Mouse (Mus musculus) C2C12 (cell line): ENCODE results near the gene Vti1a. TPM values are rescaled to one million over a fixed set of nuclear protein-coding genes. Genes with fewer than 3 reads are reported as not detected.

Experiments
- H3K27me3 ChIP-seq: one replicate; pipeline ENCODE4 v1.6.1; 2011; ENCODE audit not compliant: control insufficient read depth, insufficient read depth, insufficient read length
- H3K36me3 ChIP-seq: one replicate; pipeline ENCODE4 v1.6.1; 2011; ENCODE audit not compliant: control insufficient read depth, insufficient read depth
- H3K4me3 ChIP-seq: one replicate; pipeline ENCODE4 v1.5.1; 2011; ENCODE audit warnings: mild to moderate bottlenecking, control low read depth; ENCODE audit not compliant: poor library complexity, insufficient read depth, severe bottlenecking
- H3K79me2 ChIP-seq: one replicate; pipeline ENCODE4 v1.6.1; 2011; ENCODE audit not compliant: control insufficient read depth, insufficient read depth
- H3K79me3 ChIP-seq: one replicate; pipeline ENCODE4 v1.6.1; 2011; ENCODE audit warnings: low read depth, control low read depth
- H3ac ChIP-seq: one replicate; pipeline ENCODE3; 2011; ENCODE audit warnings: low read depth; ENCODE audit not compliant: control insufficient read depth, insufficient read length
- CEBPB ChIP-seq: IDR thresholded peaks from one replicate; pipeline ENCODE4 v1.6.1; 2011; ENCODE audit warnings: low read depth, mild to moderate bottlenecking, control low read depth, moderate library complexity
- CTCF ChIP-seq: IDR thresholded peaks from one replicate; pipeline ENCODE4 v1.5.1; 2011; ENCODE audit not compliant: control insufficient read depth, insufficient read depth, insufficient read length
- FOSL1 ChIP-seq: IDR thresholded peaks from one replicate; pipeline ENCODE4 v1.8.0; 2011; ENCODE audit warnings: mild to moderate bottlenecking, low read length; ENCODE audit not compliant: poor library complexity, insufficient read depth, severe bottlenecking
- MAX ChIP-seq: IDR thresholded peaks from one replicate; pipeline ENCODE4 v1.6.1; 2011; ENCODE audit warnings: mild to moderate bottlenecking, control low read depth
- MYOD1 ChIP-seq: IDR thresholded peaks from one replicate; pipeline ENCODE4 v1.6.1; 2011; ENCODE audit warnings: low read depth; ENCODE audit not compliant: control insufficient read depth, insufficient read length
- MYOG ChIP-seq: IDR thresholded peaks from one replicate; pipeline ENCODE4 v1.6.1; 2011; ENCODE audit not compliant: control insufficient read depth, insufficient read length; ENCODE audit errors: extremely low read depth
- USF1 ChIP-seq: IDR thresholded peaks from one replicate; pipeline ENCODE4 v1.6.1; 2011; ENCODE audit warnings: low read depth, mild to moderate bottlenecking, control low read depth, moderate library complexity
- polyA plus RNA-seq: library from polyadenylated mRNA; unstranded; fragments of >200 nt; fragmentation: generic; extraction: Trizol; gene quantifications from one replicate; pipeline ENCODE4 v1.2.1, GENCODE M21; 2012; ENCODE audit warnings: missing spikeins

Gene Vti1a
- polyA plus RNA-seq, 1 experiment: 10.4 TPM

- H3K27me3 ChIP-seq: no peaks in the 10 kb centered on the region
- no peak overlapping the region for H3K4me3 ChIP-seq
- H3K79me2 ChIP-seq: no peaks in the 10 kb centered on the region
- H3K79me3 ChIP-seq: no peaks in the 10 kb centered on the region
- no peaks in the 10 kb centered on the region for H3K36me3 ChIP-seq
- H3ac ChIP-seq: no peak overlapping the region
- no peak for TF ChIP-seq USF1
- TF ChIP-seq CTCF: no peak
- no peak for TF ChIP-seq MYOD1
- TF ChIP-seq MAX: no peak
- no peak for TF ChIP-seq CEBPB
- TF ChIP-seq FOSL1: no peak
- no peak for TF ChIP-seq MYOG
These were observed 193.5 kb downstream of the Vti1a start for GRCm38 (mm10) chr19:55509618-55510017.

GRCm38 (mm10) chr19:55513941-55514340, 197.8 kb downstream of the Vti1a start:
- no peaks in the 10 kb centered on the region for H3K27me3 ChIP-seq
- H3K79me2 ChIP-seq: no peaks in the 10 kb centered on the region
- H3K36me3 ChIP-seq: no peaks in the 10 kb centered on the region
- TF ChIP-seq FOSL1 (no peak), USF1 (no peak), MYOD1 (peak; percentile 29), MYOG (no peak)
- no peaks in the 10 kb centered on the region for H3K79me3 ChIP-seq
- H3ac ChIP-seq: no peak overlapping the region
- no peak overlapping the region for H3K4me3 ChIP-seq

- Histone ChIP-seq H3K36me3 (no peaks in the 10 kb centered on the region), H3K27me3 (no peaks in the 10 kb centered on the region), H3K79me2 (no peaks in the 10 kb centered on the region), H3K79me3 (no peaks in the 10 kb centered on the region), H3ac (no peak overlapping the region), H3K4me3 (no peak overlapping the region)
- TF ChIP-seq MYOG (no peak), FOSL1 (no peak), USF1 (no peak)
These were observed 204.1 kb downstream of the Vti1a start for GRCm38 (mm10) chr19:55520236-55520635.

DNA sequence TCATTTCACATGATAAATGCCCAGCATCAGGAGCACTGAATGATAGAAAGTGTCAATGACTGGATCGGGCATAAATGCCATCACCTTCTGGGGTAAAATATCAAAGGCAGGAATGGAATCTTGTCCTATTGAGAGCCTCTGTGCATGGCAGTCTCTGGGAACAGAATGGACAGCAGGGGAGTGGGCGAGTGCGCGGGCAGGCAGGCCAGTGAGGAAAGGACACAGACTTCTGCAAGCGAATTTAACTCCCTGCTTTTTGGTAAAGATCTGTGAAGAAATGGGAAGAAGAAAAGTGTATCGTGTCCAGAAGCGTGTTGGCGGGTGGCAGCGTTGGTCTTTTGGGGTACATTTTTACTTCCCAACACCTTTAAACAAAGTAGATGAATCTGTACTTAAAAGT, 207.2 kb downstream of the Vti1a start:
- Histone ChIP-seq H3K4me3 (no peak overlapping the region), H3K27me3 (no peaks in the 10 kb centered on the region), H3K79me3 (no peaks in the 10 kb centered on the region), H3K36me3 (no peaks in the 10 kb centered on the region), H3K79me2 (no peaks in the 10 kb centered on the region), H3ac (no peak overlapping the region)
- TF ChIP-seq FOSL1: no peak

DNA sequence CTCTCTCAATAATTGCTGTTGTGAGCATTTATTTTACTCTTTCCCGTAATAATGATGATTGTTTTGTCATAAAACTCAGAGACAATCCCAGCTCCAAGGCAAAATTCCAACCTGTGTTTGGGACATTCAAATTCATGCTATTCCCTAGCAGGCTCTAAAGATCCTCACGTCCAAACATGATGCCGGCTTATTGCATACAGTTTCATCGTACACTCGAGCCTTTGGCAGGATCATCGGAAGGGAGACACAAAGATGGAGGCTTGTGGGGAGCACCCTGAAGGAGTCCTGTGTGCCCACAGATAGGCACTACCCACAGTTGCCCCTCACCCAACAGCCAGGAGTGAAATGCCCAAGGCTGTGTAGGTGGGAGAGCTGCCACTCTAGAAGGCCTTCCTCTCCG, 208.3 kb downstream of the Vti1a start:
- Histone ChIP-seq H3K79me3 (no peaks in the 10 kb centered on the region), H3K4me3 (no peak overlapping the region), H3K27me3 (no peaks in the 10 kb centered on the region), H3ac (no peak overlapping the region), H3K79me2 (no peaks in the 10 kb centered on the region), H3K36me3 (no peaks in the 10 kb centered on the region)
- TF ChIP-seq CTCF (no peak), FOSL1 (no peak), MYOG (no peak), CEBPB (no peak), MAX (no peak), USF1 (no peak), MYOD1 (no peak)

GRCm38 (mm10) chr19:55525056-55525455, 209.0 kb downstream of the Vti1a start:
- no peaks in the 10 kb centered on the region for H3K79me2 ChIP-seq
- no peak for TF ChIP-seq MAX
- TF ChIP-seq CEBPB: no peak
- TF ChIP-seq CTCF: no peak
- no peak for TF ChIP-seq FOSL1
- no peak for TF ChIP-seq MYOD1
- TF ChIP-seq USF1: no peak
- no peak for TF ChIP-seq MYOG
- H3K27me3 ChIP-seq: no peaks in the 10 kb centered on the region

More at GRCm38 (mm10) chr19:55525056-55525455, 209.0 kb downstream of the Vti1a start:
- Histone ChIP-seq H3ac (no peak overlapping the region), H3K4me3 (no peak overlapping the region), H3K79me3 (no peaks in the 10 kb centered on the region), H3K36me3 (no peaks in the 10 kb centered on the region)
